Comparison of ENCODE assay signal across 1 mouse cellular context in genomic region chr6:29679947-29680550, GRCm38 (mm10). TPM values are rescaled to one million over a fixed set of nuclear protein-coding genes. Genes with fewer than 3 reads are reported as not detected.
"Had no signal": no experiment of that assay in that cellular context is flagged by ENCODE, and none has a peak within 500 bp of the region (broad histone marks: within the 10 kb centered on the region; RNA-seq: fewer than 3 reads in every experiment).

No protein-coding gene starts in this region.

RNA-seq across cellular contexts. Expression of gene Smo, which starts 55.3 kb away (rescaled TPM):
- total RNA-seq: monocyte, adult 5-6 weeks had no signal
